In genomic region chr10:17720891-17721601, GRCm38 (mm10) we compare ENCODE assay signal across 8 mouse cellular contexts. TPM values are rescaled to one million over a fixed set of nuclear protein-coding genes. Genes with fewer than 3 reads are reported as not detected.
A peak's percentile ranks its signal among the peaks of the same experiment; 100 is the strongest.
DNase-seq lines count a peak whose midpoint lies in the region; ATAC-seq and TF ChIP-seq lines count a peak whose summit lies in the region.

No protein-coding gene starts in this region.

- TF ChIP-seq EP300 in stomach, postnatal 0 days (optimal IDR thresholded peaks at IDR 0.05), result no peak

- DNase-seq in thymus, postnatal 0 days (ENCODE audit: low spot score), result peak; percentile 27
- DNase-seq in thymus, adult 18-20 months, result no peak
- DNase-seq in lung, adult 2 months, result peak; percentile 23
- DNase-seq in stomach, postnatal 0 days (ENCODE audit: low spot score), result no peak
- no peak for DNase-seq in testis, postnatal 14 days (ENCODE audit: low spot score)
- no peak for DNase-seq in right cerebral cortex, postnatal 10 days (ENCODE audit: low spot score in 2 of 2)
- DNase-seq in kidney, adult 18-20 months, result no peak

- H3K4me3 ChIP-seq in heart, embryonic 16.5 days (ENCODE audit: low read length), result peak overlapping the region; percentile 97; the same call in 1 of the 2 replicates
- no peak overlapping the region for H3K4me3 ChIP-seq in lung, adult 2 months (replicated peaks; ENCODE audit: extremely low read depth, low read depth, low read length)
- peak overlapping the region; percentile 95; the same call in 1 of the 2 replicates for H3K4me3 ChIP-seq in stomach, postnatal 0 days (ENCODE audit: low read depth, low read length)

- H3K4me2 ChIP-seq in heart, embryonic 16.5 days (ENCODE audit: low read depth, low read length), result peak overlapping the region; percentile 69
- H3K4me2 ChIP-seq in stomach, postnatal 0 days (replicated peaks; ENCODE audit: low read depth), result peak overlapping the region; percentile 84

- no peaks in the 10 kb centered on the region for H3K36me3 ChIP-seq in heart, embryonic 16.5 days (ENCODE audit: control insufficient read depth, insufficient read depth)
- no peaks in the 10 kb centered on the region for H3K36me3 ChIP-seq in stomach, postnatal 0 days (ENCODE audit: control insufficient read depth, insufficient read depth, low read length)

- H3K27me3 ChIP-seq in heart, embryonic 16.5 days (ENCODE audit: control insufficient read depth, insufficient read depth, low read length), result no peaks in the 10 kb centered on the region
- H3K27me3 ChIP-seq in stomach, postnatal 0 days (ENCODE audit: control insufficient read depth, insufficient read depth, low read length), result no peaks in the 10 kb centered on the region

- no peak for ATAC-seq in heart, embryonic 16.5 days (replicated peaks; ENCODE audit: extremely low read depth, insufficient read depth, low FRiP score)
- no peak for ATAC-seq in stomach, postnatal 0 days (ENCODE audit: low FRiP score, low TSS enrichment)

- WGBS in heart, embryonic 16.5 days, result 64% methylated on average over 8 of the region's 8 CpGs
- WGBS in lung, adult 2 months, result 47% methylated on average over 8 of the region's 8 CpGs
- 52% methylated on average over 8 of the region's 8 CpGs for WGBS in stomach, postnatal 0 days

- TF ChIP-seq POLR2A in lung, adult 2 months (IDR thresholded peaks at IDR 0.05; ENCODE audit: borderline replicate concordance, extremely low read depth, low read depth, low read length), result no peak

- peak overlapping the region; percentile 98 for H3K27ac ChIP-seq in heart, embryonic 16.5 days (ENCODE audit: low read length)
- no peak overlapping the region for H3K27ac ChIP-seq in stomach, postnatal 0 days (replicated peaks)

- peak overlapping the region; percentile 87 for H3K9ac ChIP-seq in heart, embryonic 16.5 days (ENCODE audit: low read length)
- no peak overlapping the region for H3K9ac ChIP-seq in stomach, postnatal 0 days (ENCODE audit: low read length)

- H3K4me1 ChIP-seq in heart, embryonic 16.5 days (ENCODE audit: control insufficient read depth, insufficient read depth, low read length), result peaks cover 12% of the 10 kb centered on the region
- no peaks in the 10 kb centered on the region for H3K4me1 ChIP-seq in lung, adult 2 months (ENCODE audit: control insufficient read depth, insufficient read depth, low read length)
- no peaks in the 10 kb centered on the region for H3K4me1 ChIP-seq in stomach, postnatal 0 days (replicated peaks; ENCODE audit: control insufficient read depth, insufficient read depth)

- no peaks in the 10 kb centered on the region for H3K9me3 ChIP-seq in heart, embryonic 16.5 days (replicated peaks; ENCODE audit: control insufficient read depth, low read length)
- H3K9me3 ChIP-seq in stomach, postnatal 0 days (ENCODE audit: control insufficient read depth, low read length), result no peaks in the 10 kb centered on the region

- TF ChIP-seq CTCF in lung, adult 2 months (IDR thresholded peaks at IDR 0.05; ENCODE audit: insufficient read depth, low read length), result no peak
- no peak for TF ChIP-seq CTCF in stomach, postnatal 0 days (IDR thresholded peaks at IDR 0.05; ENCODE audit: low read depth)

RNA-seq across cellular contexts. Expression of gene Cited2, which starts 2.0 kb away (rescaled TPM):
- polyA plus RNA-seq in thymus, postnatal 0 days (2015; fragmentation: Nextera tagmentation; extraction: Ambion mirVana), result 17.7 and 19.9 TPM in 2 replicates
- polyA plus RNA-seq in heart, embryonic 16.5 days (2015; fragmentation: Nextera tagmentation; extraction: Ambion mirVana), result 23.9 and 24.0 TPM in 2 replicates
- 55.0 and 78.3 TPM in 2 replicates for polyA plus RNA-seq in lung, adult 2 months (2012; rRNA removed)
- 33.0 and 33.7 TPM in 2 replicates for polyA plus RNA-seq in stomach, postnatal 0 days (2015; fragmentation: Nextera tagmentation; extraction: Ambion mirVana)

Comparison
In these comparisons a context has a peak if more than half of its experiments do, and no peak if none do; other contexts are left out.
1. DNase-seq: peak in thymus, postnatal 0 days (single experiment) and lung, adult 2 months (single experiment); none in thymus, adult 18-20 months (0 of 2), stomach, postnatal 0 days (single experiment), testis, postnatal 14 days (single experiment), right cerebral cortex, postnatal 10 days (0 of 2) and kidney, adult 18-20 months (single experiment).